Mouse (Mus musculus) ES-Bruce4 (cell line): Measurements from ENCODE around the gene Sik3. TPM values are rescaled to one million over a fixed set of nuclear protein-coding genes. Genes with fewer than 3 reads are reported as not detected.

Source experiments
- H3K27ac ChIP-seq: 2 replicates; pipeline ENCODE4 v1.5.1; 2012; ENCODE audit warnings: low read length, inconsistent platforms; ENCODE audit not compliant: insufficient read depth
- H3K27me3 ChIP-seq: 2 replicates; pipeline ENCODE4 v1.6.1; 2012; ENCODE audit warnings: mild to moderate bottlenecking, low read length, inconsistent platforms; ENCODE audit not compliant: control insufficient read depth, poor library complexity, insufficient read depth, severe bottlenecking
- H3K36me3 ChIP-seq: 2 replicates; pipeline ENCODE4 v1.6.1; 2012; ENCODE audit warnings: inconsistent platforms, mild to moderate bottlenecking, low read length, moderate library complexity; ENCODE audit not compliant: control insufficient read depth, poor library complexity, insufficient read depth, severe bottlenecking
- H3K4me1 ChIP-seq: one replicate; pipeline ENCODE4 v1.8.1; 2011; ENCODE audit warnings: low read length; ENCODE audit not compliant: control insufficient read depth, insufficient read depth
- H3K4me3 ChIP-seq: 2 replicates; pipeline ENCODE4 v1.5.1; 2011; ENCODE audit warnings: low read depth, mild to moderate bottlenecking, low read length
- H3K9ac ChIP-seq: 2 replicates; pipeline ENCODE4 v1.6.1; 2012; ENCODE audit warnings: low read depth, mild to moderate bottlenecking, inconsistent platforms; ENCODE audit not compliant: poor library complexity, severe bottlenecking
- H3K9me3 ChIP-seq: replicated peaks from 2 replicates; pipeline ENCODE4 v1.6.1; 2012; ENCODE audit warnings: mild to moderate bottlenecking, low read length, inconsistent platforms; ENCODE audit not compliant: control insufficient read depth, poor library complexity, insufficient read depth, severe bottlenecking
- CTCF ChIP-seq: IDR thresholded peaks from one replicate; pipeline ENCODE4 v1.8.1; 2011; ENCODE audit warnings: low read depth, low read length
- EP300 ChIP-seq: IDR thresholded peaks from 2 replicates; pipeline ENCODE4 v1.6.1; 2011; ENCODE audit warnings: low read depth, low read length; ENCODE audit not compliant: insufficient read depth
- POLR2A ChIP-seq: IDR thresholded peaks from one replicate; pipeline ENCODE4 v1.8.1; 2011; ENCODE audit warnings: low read length; ENCODE audit not compliant: insufficient read depth
- polyA plus RNA-seq: library from polyadenylated mRNA; stranded (reverse); fragments of >200 nt; gene quantifications from 2 replicates; pipeline ENCODE4 v1.2.4, GENCODE M21; 2011; ENCODE audit warnings: low read depth; ENCODE audit not compliant: missing spikeins, insufficient read depth, insufficient read length

Sik3 gene
- polyA plus RNA-seq, 1 experiment, result 23.2 TPM

DNA sequence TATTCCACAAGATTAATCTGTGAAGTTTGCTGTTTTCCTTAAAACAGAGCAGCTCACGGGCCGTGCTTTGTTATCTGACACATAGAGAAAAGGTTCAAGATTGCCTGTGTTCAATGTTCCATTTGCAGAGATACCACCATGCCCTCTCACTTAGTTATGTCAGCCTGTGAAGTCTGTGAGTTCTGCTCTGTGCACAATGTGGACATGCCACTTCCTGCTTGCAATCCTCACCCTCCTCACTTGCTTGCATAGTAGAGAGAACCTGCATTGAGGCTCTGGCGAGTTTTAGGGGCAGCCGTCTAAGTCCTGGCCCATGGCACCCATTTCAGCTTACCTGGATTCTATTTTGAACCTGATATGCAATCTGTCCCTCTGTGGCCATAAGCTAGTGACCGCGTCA is 80.0 kb downstream of the Sik3 start:
- no peak overlapping the region for H3K27ac ChIP-seq
- no peak overlapping the region for H3K4me3 ChIP-seq
- H3K27me3 ChIP-seq, result no peaks in the 10 kb centered on the region
- TF ChIP-seq CTCF (no peak), POLR2A (no peak), EP300 (no peak)
- no peaks in the 10 kb centered on the region for H3K9me3 ChIP-seq
- H3K9ac ChIP-seq, result no peak overlapping the region
- H3K4me1 ChIP-seq, result no peaks in the 10 kb centered on the region
- H3K36me3 ChIP-seq, result no peaks in the 10 kb centered on the region

DNA sequence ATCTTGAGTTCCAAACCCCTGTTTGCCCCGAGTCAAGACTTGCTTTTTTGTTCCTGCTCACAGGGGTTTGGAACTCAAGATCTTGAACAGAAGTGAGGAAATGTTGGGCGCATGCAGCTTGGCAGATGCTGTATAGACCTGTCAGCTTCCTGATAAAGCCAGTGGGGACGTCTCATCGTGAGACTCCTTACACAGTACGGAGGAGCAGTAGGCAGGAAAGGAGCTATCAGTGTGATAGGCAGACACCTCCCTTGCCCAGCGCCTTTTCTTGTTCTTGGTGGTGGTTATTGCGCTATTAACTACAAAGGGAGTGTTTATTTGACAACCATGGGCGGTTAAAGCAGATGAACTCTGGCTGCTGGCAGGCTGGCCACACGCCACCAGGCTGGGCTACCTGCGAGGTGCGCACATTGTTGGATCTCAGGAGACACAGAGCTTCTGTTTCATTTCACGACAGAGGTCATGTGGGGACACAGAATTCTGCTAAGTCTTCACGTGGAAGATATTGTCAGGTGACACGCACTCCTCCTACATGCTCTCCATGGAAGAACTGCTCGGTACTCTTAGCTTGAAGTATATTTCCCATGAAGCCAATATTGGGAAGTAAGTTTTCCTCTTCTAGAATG is 85.9 kb downstream of the Sik3 start:
- TF ChIP-seq CTCF (no peak), POLR2A (no peak), EP300 (no peak)
- H3K36me3 ChIP-seq, result no peaks in the 10 kb centered on the region
- H3K27me3 ChIP-seq, result no peaks in the 10 kb centered on the region
- no peak overlapping the region for H3K27ac ChIP-seq
- H3K9ac ChIP-seq, result no peak overlapping the region
- no peak overlapping the region for H3K4me3 ChIP-seq
- no peaks in the 10 kb centered on the region for H3K4me1 ChIP-seq
- H3K9me3 ChIP-seq, result no peaks in the 10 kb centered on the region

DNA sequence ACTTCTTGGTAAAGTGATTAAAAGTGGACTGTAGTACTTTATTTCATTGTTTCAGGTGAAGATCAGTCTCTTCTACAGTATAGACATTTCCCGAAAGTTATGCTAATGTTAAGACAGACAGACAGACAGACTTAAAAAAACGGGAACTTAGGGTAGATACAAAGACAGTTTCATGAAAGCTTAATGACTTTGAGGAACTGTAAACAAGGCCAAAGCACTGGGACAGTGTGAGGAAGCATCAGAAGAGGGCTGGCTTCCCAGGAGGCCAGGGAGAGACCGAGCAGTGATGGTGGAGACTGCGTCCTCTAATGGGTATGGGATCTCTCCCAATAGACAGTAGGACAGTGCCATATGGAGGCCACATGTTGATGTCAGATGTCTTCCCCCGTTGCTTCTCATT is 86.5 kb downstream of the Sik3 start:
- H3K4me1 ChIP-seq, result no peaks in the 10 kb centered on the region
- no peak for TF ChIP-seq EP300
- H3K9me3 ChIP-seq, result no peaks in the 10 kb centered on the region
- no peak overlapping the region for H3K4me3 ChIP-seq
- no peak overlapping the region for H3K27ac ChIP-seq
- H3K27me3 ChIP-seq, result no peaks in the 10 kb centered on the region
- H3K9ac ChIP-seq, result no peak overlapping the region
- H3K36me3 ChIP-seq, result no peaks in the 10 kb centered on the region

DNA sequence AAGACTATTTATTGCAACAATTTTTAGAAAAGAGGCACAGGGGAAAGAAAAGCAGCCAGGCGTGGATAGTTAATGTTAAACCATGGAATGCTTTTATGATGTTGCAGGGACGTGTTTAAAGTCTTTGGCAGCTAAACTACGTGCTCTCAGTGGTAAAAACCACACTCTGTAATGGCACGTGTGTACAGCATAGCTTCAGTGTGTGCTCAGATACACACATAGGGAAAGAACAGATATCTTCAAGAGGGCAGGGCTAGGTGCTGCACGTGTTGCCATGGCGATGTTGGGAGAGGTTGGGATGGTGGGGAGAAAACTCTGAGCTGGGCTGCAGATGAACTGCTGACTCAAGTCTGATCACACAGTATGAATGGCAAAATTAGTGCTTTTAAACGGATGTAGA is 90.5 kb downstream of the Sik3 start:
- no peaks in the 10 kb centered on the region for H3K27me3 ChIP-seq
- TF ChIP-seq EP300, result no peak
- TF ChIP-seq POLR2A, result no peak
- TF ChIP-seq CTCF, result no peak
- no peak overlapping the region for H3K4me3 ChIP-seq
- H3K9ac ChIP-seq, result no peak overlapping the region
- H3K27ac ChIP-seq, result no peak overlapping the region
- H3K36me3 ChIP-seq, result no peaks in the 10 kb centered on the region
- H3K4me1 ChIP-seq, result no peaks in the 10 kb centered on the region
- no peaks in the 10 kb centered on the region for H3K9me3 ChIP-seq

DNA sequence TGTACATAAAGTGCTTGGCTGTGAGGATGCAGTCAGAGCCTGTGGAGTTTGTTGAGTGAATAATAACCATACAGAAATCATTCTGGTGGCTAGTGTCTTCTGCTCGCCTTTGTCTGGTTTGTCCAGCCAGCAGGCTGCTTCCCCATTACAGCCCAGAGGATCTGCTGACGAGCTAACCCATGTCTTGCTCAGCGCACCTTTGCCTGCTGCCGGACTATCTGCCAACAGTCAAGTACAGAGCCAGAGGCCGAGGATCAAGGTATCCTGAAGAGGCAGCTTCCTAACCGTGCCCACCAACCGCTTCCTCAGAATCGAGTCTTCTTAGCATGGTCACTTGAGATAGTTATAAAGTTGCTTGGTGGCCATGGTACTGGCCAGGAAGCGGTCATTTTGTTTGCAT is 93.5 kb downstream of the Sik3 start:
- H3K4me3 ChIP-seq, result no peak overlapping the region
- no peaks in the 10 kb centered on the region for H3K9me3 ChIP-seq
- no peak for TF ChIP-seq POLR2A
- no peak for TF ChIP-seq EP300
- TF ChIP-seq CTCF, result no peak
- H3K27me3 ChIP-seq, result no peaks in the 10 kb centered on the region
- H3K36me3 ChIP-seq, result no peaks in the 10 kb centered on the region
- no peak overlapping the region for H3K9ac ChIP-seq
- H3K4me1 ChIP-seq, result no peaks in the 10 kb centered on the region
- H3K27ac ChIP-seq, result no peak overlapping the region

DNA sequence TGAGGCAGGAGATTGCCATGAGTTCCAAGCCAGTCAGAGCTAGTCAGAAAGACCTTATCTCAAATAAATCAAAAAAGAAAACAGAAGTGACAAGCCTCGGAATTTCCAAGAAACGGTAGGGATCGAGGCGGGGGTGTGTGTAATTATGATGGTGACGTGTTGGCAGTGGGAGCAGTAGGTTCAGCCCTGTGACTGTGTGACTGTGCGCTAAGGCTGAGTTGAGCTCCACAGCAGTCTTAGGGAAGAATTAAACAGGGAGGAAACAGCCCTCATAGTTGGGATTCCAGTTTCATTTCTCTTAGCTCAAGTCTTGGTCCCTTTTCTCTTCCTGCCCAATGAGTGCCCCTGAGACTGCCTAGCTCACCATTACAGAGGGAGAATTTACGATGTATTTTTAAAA is 98.0 kb downstream of the Sik3 start:
- H3K4me1 ChIP-seq, result no peaks in the 10 kb centered on the region
- no peak for TF ChIP-seq EP300
- no peak for TF ChIP-seq CTCF
- no peak for TF ChIP-seq POLR2A
- no peaks in the 10 kb centered on the region for H3K27me3 ChIP-seq
- H3K9ac ChIP-seq, result no peak overlapping the region
- H3K27ac ChIP-seq, result no peak overlapping the region
- H3K9me3 ChIP-seq, result no peaks in the 10 kb centered on the region
- no peaks in the 10 kb centered on the region for H3K36me3 ChIP-seq
- no peak overlapping the region for H3K4me3 ChIP-seq
